Mouse (Mus musculus) small intestine, adult 2 months (tissue): ENCODE measurements at regions not wholly inside any gene's neighbourhood (a gene's known extent, or its start where the extent isn't known, plus 50 kb on each side); places are given as distances from the start of the nearest gene placed in this dataset.

ENCODE experiments used
- CTCF ChIP-seq: fragments of 200-500 bp; IDR thresholded peaks from 2 replicates; pipeline ENCODE4 v1.5.1; 2012; ENCODE audit warnings: low read depth, mild to moderate bottlenecking, control low read depth, inconsistent platforms, low read length, moderate library complexity, mixed read lengths; ENCODE audit not compliant: insufficient replicate concordance, insufficient read length; ENCODE audit errors: extremely low read depth
- POLR2A ChIP-seq: fragments of 200-500 bp; IDR thresholded peaks from 2 replicates; pipeline ENCODE4 v1.6.1; 2012; ENCODE audit warnings: low read depth, mild to moderate bottlenecking, control low read depth, inconsistent platforms, low read length, moderate library complexity

- TF ChIP-seq CTCF (no peak), POLR2A (no peak)
Observed at GRCm38 (mm10) chr1:184559543-184559942, 172.9 kb downstream of the Hlx start.
